Mouse (Mus musculus) liver, postnatal 0 days (tissue): ENCODE data around the gene Cth. TPM values are rescaled to one million over a fixed set of nuclear protein-coding genes. Genes with fewer than 3 reads are reported as not detected.

Experiments
- ATAC-seq: fragments of 200-750 bp; cut with Nextera tagmentation; 2 replicates; pipeline ENCODE4 v1.8.0; 2017; ENCODE audit warnings: mild to moderate bottlenecking, moderate library complexity
- DNase-seq: peaks from one replicate; pipeline ENCODE4 v3.0.0-alpha.2; 2016
- H3K27ac ChIP-seq: fragments of 300-500 bp; sonication (generic); 2 replicates; pipeline ENCODE4 v1.5.1; 2014; ENCODE audit warnings: antibody characterized with exemption, moderate library complexity, mild to moderate bottlenecking, low read depth
- H3K27me3 ChIP-seq: fragments of 300-500 bp; sonication (generic); 2 replicates; pipeline ENCODE4 v1.6.1; 2014; ENCODE audit warnings: low read length, control low read depth, mixed read lengths; ENCODE audit not compliant: insufficient read depth
- H3K36me3 ChIP-seq: fragments of 300-500 bp; sonication (generic); replicated peaks from 2 replicates; pipeline ENCODE4 v1.6.1; 2014; ENCODE audit warnings: mild to moderate bottlenecking, control low read depth, low read length, moderate library complexity, mixed read lengths; ENCODE audit not compliant: insufficient read depth
- H3K4me1 ChIP-seq: fragments of 300-500 bp; sonication (generic); 2 replicates; pipeline ENCODE4 v1.6.1; 2014; ENCODE audit warnings: antibody characterized with exemption, mild to moderate bottlenecking, control low read depth; ENCODE audit not compliant: insufficient read depth
- H3K4me2 ChIP-seq: fragments of 300-500 bp; sonication (generic); 2 replicates; pipeline ENCODE4 v1.6.1; 2014; ENCODE audit warnings: low read depth, mild to moderate bottlenecking, low read length, moderate library complexity, mixed read lengths
- H3K4me3 ChIP-seq: fragments of 300-500 bp; sonication (generic); 2 replicates; pipeline ENCODE4 v1.5.1; 2014; ENCODE audit warnings: low read depth, low read length
- H3K9ac ChIP-seq: fragments of 300-500 bp; sonication (generic); replicated peaks from 2 replicates; pipeline ENCODE4 v1.6.1; 2014; ENCODE audit warnings: mild to moderate bottlenecking, moderate library complexity
- H3K9me3 ChIP-seq: fragments of 300-500 bp; sonication (generic); 2 replicates; pipeline ENCODE4 v1.6.1; 2016; ENCODE audit warnings: mild to moderate bottlenecking, control low read depth, low read length, mixed read lengths
- CTCF ChIP-seq: sonication (generic); IDR thresholded peaks from 2 replicates; pipeline ENCODE4 v1.5.1; 2016; ENCODE audit warnings: antibody characterized with exemption, low read depth
- EP300 ChIP-seq: IDR thresholded peaks from 2 replicates; pipeline ENCODE4 v1.6.1; 2016; ENCODE audit warnings: antibody characterized with exemption, low read depth, mild to moderate bottlenecking
- WGBS: fragments of 180-500 bp; shearing (Covaris S2); extraction: QIAGEN DNeasy Blood & Tissue Kit; methylation state at CpG from one replicate; pipeline ENCODE4 v1.1.7; 2014; ENCODE audit not compliant: insufficient replicate concordance; 5-methylcytosine and 5-hydroxymethylcytosine counted together
- polyA plus RNA-seq: library from polyadenylated mRNA; unstranded; fragments of >200 nt; fragmentation: Nextera tagmentation; extraction: Ambion mirVana; gene quantifications from 2 replicates; pipeline ENCODE4 v1.2.1, GENCODE M21; 2015

The Cth gene
- polyA plus RNA-seq, 1 experiment from 2014 or later, result 190 TPM

GRCm38 (mm10) chr3:157932074-157932473, 7.2 kb upstream of the Cth start:
- no peaks in the 10 kb centered on the region; the same call in 1 of the 2 replicates for H3K4me1 ChIP-seq
- DNase-seq (no peak), ATAC-seq (no peak)
- TF ChIP-seq CTCF (no peak), EP300 (no peak)
- H3K27me3 ChIP-seq, result no peaks in the 10 kb centered on the region
- no peaks in the 10 kb centered on the region for H3K9me3 ChIP-seq
- H3K27ac ChIP-seq, result no peak overlapping the region
- H3K4me3 ChIP-seq, result no peak overlapping the region
- no peak overlapping the region for H3K9ac ChIP-seq
- no peak overlapping the region for H3K4me2 ChIP-seq
- no peaks in the 10 kb centered on the region for H3K36me3 ChIP-seq
- 56% methylated on average over 3 of the region's 3 CpGs for WGBS

DNA sequence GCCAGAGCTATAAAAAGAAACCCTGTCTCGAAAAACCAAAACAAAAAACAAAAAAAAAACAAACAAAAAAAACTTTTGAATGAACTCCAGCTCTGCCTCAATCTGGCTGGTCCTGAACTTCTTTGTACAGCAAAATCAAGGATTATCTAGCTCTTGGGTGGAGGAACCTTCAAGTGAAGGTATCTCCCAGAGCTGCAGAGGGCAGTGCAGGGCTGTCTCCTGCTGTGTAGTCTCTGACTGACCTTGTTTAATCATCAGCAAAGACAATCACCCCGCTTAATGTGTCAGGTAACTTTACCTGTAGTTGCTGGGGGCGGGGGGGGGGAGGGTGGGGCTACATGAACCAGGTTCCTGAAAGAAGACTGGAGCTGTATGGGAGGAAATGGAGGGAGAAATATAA, 6.7 kb upstream of the Cth start:
- Histone ChIP-seq H3K4me2 (no peak overlapping the region), H3K9ac (no peak overlapping the region), H3K36me3 (no peaks in the 10 kb centered on the region), H3K27me3 (no peaks in the 10 kb centered on the region), H3K27ac (no peak overlapping the region), H3K9me3 (no peaks in the 10 kb centered on the region), H3K4me1 (no peaks in the 10 kb centered on the region; the same call in 1 of the 2 replicates), H3K4me3 (no peak overlapping the region)
- ATAC-seq (peak; percentile 69), DNase-seq (peak; percentile 36)
- 36% methylated on average over 3 of the region's 3 CpGs for WGBS
- TF ChIP-seq EP300, result no peak
- TF ChIP-seq CTCF, result peak; percentile 57

DNA sequence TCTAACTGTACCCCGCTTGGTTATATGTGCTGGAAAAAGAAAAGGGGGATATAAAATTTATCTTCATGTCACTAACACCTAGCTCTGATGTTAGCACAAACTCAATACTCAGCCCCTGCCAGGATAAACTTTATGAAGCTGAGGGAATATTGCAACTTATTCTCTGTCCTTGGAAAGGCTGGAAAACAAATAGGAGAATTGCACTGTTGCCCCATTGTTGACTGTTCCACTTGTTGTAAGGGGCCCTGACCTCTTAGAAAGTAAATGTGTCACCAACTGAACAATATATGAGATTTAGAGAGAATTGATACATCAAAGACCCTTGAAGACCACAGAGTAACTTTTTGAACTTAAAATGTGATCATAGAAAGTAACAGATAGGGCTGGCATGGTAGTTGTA, 4.5 kb upstream of the Cth start:
- H3K9me3 ChIP-seq, result no peaks in the 10 kb centered on the region
- no peak overlapping the region for H3K4me3 ChIP-seq
- peak overlapping the region; percentile 68 for H3K27ac ChIP-seq
- no peak overlapping the region for H3K4me2 ChIP-seq
- DNase-seq, result no peak
- WGBS, result 70% methylated on average over 1 of the region's 1 CpGs
- no peaks in the 10 kb centered on the region for H3K36me3 ChIP-seq
- no peaks in the 10 kb centered on the region for H3K27me3 ChIP-seq
- peak; percentile 11; the same call in 1 of the 2 replicates for ATAC-seq
- no peak overlapping the region for H3K9ac ChIP-seq
- peak; percentile 70 for TF ChIP-seq EP300
- TF ChIP-seq CTCF, result no peak
- no peaks in the 10 kb centered on the region; the same call in 1 of the 2 replicates for H3K4me1 ChIP-seq

- ATAC-seq (no peak), DNase-seq (no peak)
- H3K27ac ChIP-seq, result peak overlapping the region; percentile 68
- no peaks in the 10 kb centered on the region for H3K27me3 ChIP-seq
- H3K9ac ChIP-seq, result no peak overlapping the region
- H3K9me3 ChIP-seq, result no peaks in the 10 kb centered on the region
- H3K4me2 ChIP-seq, result no peak overlapping the region
- no peaks in the 10 kb centered on the region for H3K36me3 ChIP-seq
- H3K4me3 ChIP-seq, result no peak overlapping the region
- H3K4me1 ChIP-seq, result no peaks in the 10 kb centered on the region; the same call in 1 of the 2 replicates
- 71% methylated on average over 2 of the region's 2 CpGs for WGBS
- TF ChIP-seq EP300, result no peak
- no peak for TF ChIP-seq CTCF
Measured at GRCm38 (mm10) chr3:157928731-157929130, 3.9 kb upstream of the Cth start.

DNA sequence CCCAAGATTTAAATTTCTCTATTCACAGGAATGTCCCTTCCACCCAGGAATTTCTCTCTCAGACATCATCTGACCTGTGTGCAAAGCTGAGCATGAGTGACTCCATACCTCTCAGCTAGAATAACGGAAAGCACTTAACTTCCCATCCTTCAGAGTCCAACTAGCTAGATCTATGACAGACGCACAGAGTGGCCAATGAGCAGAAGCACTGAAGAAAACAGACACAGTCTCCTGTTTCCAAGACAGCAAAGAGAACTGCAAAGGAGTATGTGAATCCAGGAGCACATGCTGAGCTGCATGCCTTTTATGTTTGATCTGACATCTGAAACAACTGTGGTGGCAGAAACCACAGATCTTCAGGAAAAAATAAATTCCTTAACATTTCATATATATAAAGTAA, 1.9 kb upstream of the Cth start:
- Histone ChIP-seq H3K9ac (no peak overlapping the region), H3K4me3 (no peak overlapping the region), H3K27ac (no peak overlapping the region), H3K4me2 (no peak overlapping the region), H3K36me3 (no peaks in the 10 kb centered on the region), H3K27me3 (no peaks in the 10 kb centered on the region), H3K4me1 (no peaks in the 10 kb centered on the region; the same call in 1 of the 2 replicates), H3K9me3 (no peaks in the 10 kb centered on the region)
- no peak for DNase-seq
- TF ChIP-seq CTCF, result no peak
- no peak for TF ChIP-seq EP300
- no peak for ATAC-seq
- 52% methylated on average over 2 of the region's 2 CpGs for WGBS

GRCm38 (mm10) chr3:157925706-157926510, 1.0 kb upstream of the Cth start:
- DNase-seq (peak; percentile 34), ATAC-seq (peak; percentile 15)
- Histone ChIP-seq H3K9ac (no peak overlapping the region), H3K4me1 (no peaks in the 10 kb centered on the region; the same call in 1 of the 2 replicates), H3K4me3 (no peak overlapping the region), H3K9me3 (no peaks in the 10 kb centered on the region), H3K36me3 (no peaks in the 10 kb centered on the region), H3K27ac (peak overlapping the region; percentile 80), H3K4me2 (no peak overlapping the region), H3K27me3 (no peaks in the 10 kb centered on the region)
- TF ChIP-seq EP300 (peak; percentile 54; the same call in 1 of the 2 replicates), CTCF (no peak)
- 69% methylated on average over 14 of the region's 14 CpGs for WGBS
